Mouse (Mus musculus) lung, postnatal 0 days (tissue): ENCODE data around the gene Yjefn3. TPM values are rescaled to one million over a fixed set of nuclear protein-coding genes. Genes with fewer than 3 reads are reported as not detected.

Experiments
- ATAC-seq: fragments of 200-750 bp; cut with Nextera tagmentation; 2 replicates; pipeline ENCODE4 v1.8.0; 2017; ENCODE audit warnings: moderate library complexity
- DNase-seq: peaks from one replicate; pipeline ENCODE4 v3.0.0-alpha.2; 2016; ENCODE audit warnings: low spot score
- H3K27ac ChIP-seq: fragments of 300-500 bp; sonication (generic); 2 replicates; pipeline ENCODE4 v1.5.1; 2014; ENCODE audit warnings: antibody characterized with exemption, mild to moderate bottlenecking, low read length, mixed read lengths
- H3K27me3 ChIP-seq: fragments of 300-500 bp; sonication (generic); replicated peaks from 2 replicates; pipeline ENCODE4 v1.6.1; 2014; ENCODE audit warnings: low read length, mixed read lengths; ENCODE audit not compliant: insufficient read depth
- H3K36me3 ChIP-seq: fragments of 300-500 bp; sonication (generic); 2 replicates; pipeline ENCODE4 v1.6.1; 2014; ENCODE audit warnings: low read length, mixed read lengths; ENCODE audit not compliant: insufficient read depth
- H3K4me1 ChIP-seq: fragments of 300-500 bp; sonication (generic); 2 replicates; pipeline ENCODE4 v1.6.1; 2014; ENCODE audit warnings: antibody characterized with exemption, low read depth, low read length, mixed read lengths; ENCODE audit not compliant: insufficient read depth
- H3K4me2 ChIP-seq: fragments of 300-500 bp; sonication (generic); replicated peaks from 2 replicates; pipeline ENCODE4 v1.6.1; 2014; ENCODE audit warnings: low read depth, mild to moderate bottlenecking, low read length, moderate library complexity, mixed read lengths
- H3K4me3 ChIP-seq: fragments of 300-500 bp; sonication (generic); 2 replicates; pipeline ENCODE4 v1.5.1; 2014; ENCODE audit warnings: low read depth, low read length
- H3K9ac ChIP-seq: fragments of 300-500 bp; sonication (generic); replicated peaks from 2 replicates; pipeline ENCODE4 v1.6.1; 2014; ENCODE audit warnings: low read depth, mild to moderate bottlenecking
- H3K9me3 ChIP-seq: fragments of 300-500 bp; sonication (generic); 2 replicates; pipeline ENCODE4 v1.6.1; 2016; ENCODE audit warnings: low read length, mixed read lengths
- CTCF ChIP-seq: IDR thresholded peaks from 2 replicates; pipeline ENCODE4 v1.5.1; 2016; ENCODE audit warnings: antibody characterized with exemption, mild to moderate bottlenecking
- EP300 ChIP-seq: IDR thresholded peaks from 2 replicates; pipeline ENCODE4 v1.6.1; 2016; ENCODE audit warnings: antibody characterized with exemption, mild to moderate bottlenecking, control low read depth
- WGBS: fragments of 180-500 bp; shearing (Covaris S2); extraction: QIAGEN DNeasy Blood & Tissue Kit; methylation state at CpG from one replicate; pipeline ENCODE4 v1.1.7; 2014; 5-methylcytosine and 5-hydroxymethylcytosine counted together
- polyA plus RNA-seq: library from polyadenylated mRNA; unstranded; fragments of >200 nt; fragmentation: Nextera tagmentation; extraction: Ambion mirVana; gene quantifications from 2 replicates; pipeline ENCODE4 v1.2.1, GENCODE M21; 2015

Gene Yjefn3
- polyA plus RNA-seq, 1 experiment from 2014 or later = 2.1 TPM

DNA sequence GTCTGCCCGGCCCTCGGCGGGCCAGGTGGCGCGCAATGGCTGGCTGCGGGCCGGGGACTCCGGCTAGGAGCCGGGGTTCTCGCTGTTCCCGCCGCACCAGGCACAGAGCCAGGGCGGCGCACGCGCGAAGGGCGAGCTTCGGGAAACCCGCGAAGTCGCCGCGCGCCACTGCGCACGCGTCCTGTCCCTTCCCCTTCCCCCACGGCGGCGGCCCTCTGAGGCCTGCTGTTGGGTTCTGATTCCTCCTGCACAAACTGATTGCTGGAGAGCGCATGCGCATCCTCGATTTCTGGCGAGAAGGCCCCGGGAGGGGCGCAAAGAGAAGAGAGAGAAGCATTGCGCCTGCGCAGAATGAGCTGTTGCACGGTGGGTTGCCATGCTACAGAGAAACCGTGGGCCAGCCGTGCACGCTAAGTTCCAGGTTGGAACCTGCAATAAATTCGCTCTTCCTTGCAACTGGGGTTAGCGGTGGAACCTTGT is 591 bp upstream of the Yjefn3 start:
- Histone ChIP-seq H3K27me3 (no peaks in the 10 kb centered on the region), H3K9me3 (no peaks in the 10 kb centered on the region), H3K4me3 (peak overlapping the region; percentile 74), H3K4me1 (peaks cover 16% of the 10 kb centered on the region), H3K9ac (peak overlapping the region; percentile 41), H3K4me2 (peak overlapping the region; percentile 88), H3K27ac (peak overlapping the region; percentile 71), H3K36me3 (peaks cover 5% of the 10 kb centered on the region; the same call in 1 of the 2 replicates)
- ATAC-seq (peak; percentile 91), DNase-seq (peak; percentile 100)
- WGBS = 1% methylated on average over 30 of the region's 45 CpGs
- TF ChIP-seq EP300 (no peak), CTCF (peak; percentile 23; the same call in 1 of the 2 replicates)

DNA sequence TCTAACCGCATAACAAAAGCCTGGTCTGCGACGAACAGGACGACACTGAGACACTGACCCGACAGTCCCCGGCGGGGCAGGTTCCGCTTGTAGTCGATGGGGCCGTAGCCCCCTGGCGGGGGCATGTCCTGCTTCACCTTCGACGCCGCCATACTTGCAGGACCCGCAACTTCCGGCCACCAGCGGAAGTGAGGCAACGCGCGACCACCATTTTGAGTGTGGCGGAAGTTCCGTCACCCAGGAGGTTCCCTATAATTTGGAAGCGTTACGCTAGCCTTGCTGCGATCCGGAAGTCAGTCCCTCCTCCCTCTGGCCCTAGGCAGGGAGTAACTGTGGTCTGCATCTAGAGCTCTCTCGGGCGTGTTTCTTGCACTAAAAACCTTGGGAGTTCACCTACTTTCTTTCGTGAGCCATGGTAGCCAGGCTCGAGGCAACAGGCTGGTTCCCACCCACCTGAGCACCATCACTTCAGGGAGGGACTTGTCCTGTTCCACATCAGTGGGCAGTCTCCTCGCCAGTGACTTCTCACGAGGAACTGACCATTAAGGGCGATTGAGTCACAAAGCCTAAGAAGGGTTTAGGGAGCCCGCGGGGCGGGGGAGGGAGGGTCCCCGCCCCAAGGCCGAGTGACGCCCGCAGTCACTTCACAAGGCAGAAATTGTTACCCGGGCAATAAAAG is 889 bp downstream of the Yjefn3 start:
- DNase-seq (peak; percentile 97), ATAC-seq (peak; percentile 78)
- TF ChIP-seq CTCF (peak; percentile 75), EP300 (peak; percentile 43; the same call in 1 of the 2 replicates)
- Histone ChIP-seq H3K9me3 (no peaks in the 10 kb centered on the region), H3K36me3 (no peaks in the 10 kb centered on the region), H3K4me1 (peaks cover 16% of the 10 kb centered on the region), H3K27ac (peak overlapping the region; percentile 71), H3K27me3 (no peaks in the 10 kb centered on the region), H3K9ac (peak overlapping the region; percentile 63), H3K4me3 (peak overlapping the region; percentile 74), H3K4me2 (peak overlapping the region; percentile 88)
- 1% methylated on average over 41 of the region's 41 CpGs for WGBS

DNA sequence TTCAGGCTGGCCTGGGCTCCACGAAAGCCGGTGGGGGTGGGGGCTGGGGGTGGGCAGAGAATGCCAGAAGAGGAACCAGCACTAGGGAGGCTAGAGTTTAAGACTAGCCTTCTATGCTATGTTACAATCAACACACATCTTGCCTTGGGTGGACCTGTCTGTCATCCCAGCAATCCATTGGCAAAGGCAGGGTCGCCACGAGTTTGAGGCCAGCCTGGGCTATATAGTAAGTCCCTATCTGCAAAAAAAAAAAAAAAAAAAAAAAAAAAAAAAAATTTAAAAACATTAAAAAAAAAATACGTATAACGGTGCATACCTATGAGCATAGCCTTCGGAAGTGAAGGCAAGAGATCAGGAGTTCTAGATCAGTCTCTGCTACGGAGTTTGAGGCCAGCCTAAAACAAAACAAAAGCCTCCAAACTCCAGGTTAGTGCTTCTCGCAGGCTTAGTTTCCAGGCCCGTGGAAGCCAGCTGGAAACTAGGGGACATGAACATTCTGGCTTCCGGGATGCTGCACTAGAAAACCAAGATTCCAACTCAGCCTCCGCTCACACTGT is 1.5 kb downstream of the Yjefn3 start:
- Histone ChIP-seq H3K27me3 (no peaks in the 10 kb centered on the region), H3K27ac (peak overlapping the region; percentile 71), H3K4me3 (peak overlapping the region; percentile 74), H3K4me1 (peaks cover 16% of the 10 kb centered on the region), H3K36me3 (no peaks in the 10 kb centered on the region), H3K4me2 (peak overlapping the region; percentile 88), H3K9ac (peak overlapping the region; percentile 63), H3K9me3 (no peaks in the 10 kb centered on the region)
- 12% methylated on average over 12 of the region's 12 CpGs for WGBS
- DNase-seq = no peak
- TF ChIP-seq CTCF (no peak), EP300 (no peak)
- no peak for ATAC-seq

DNA sequence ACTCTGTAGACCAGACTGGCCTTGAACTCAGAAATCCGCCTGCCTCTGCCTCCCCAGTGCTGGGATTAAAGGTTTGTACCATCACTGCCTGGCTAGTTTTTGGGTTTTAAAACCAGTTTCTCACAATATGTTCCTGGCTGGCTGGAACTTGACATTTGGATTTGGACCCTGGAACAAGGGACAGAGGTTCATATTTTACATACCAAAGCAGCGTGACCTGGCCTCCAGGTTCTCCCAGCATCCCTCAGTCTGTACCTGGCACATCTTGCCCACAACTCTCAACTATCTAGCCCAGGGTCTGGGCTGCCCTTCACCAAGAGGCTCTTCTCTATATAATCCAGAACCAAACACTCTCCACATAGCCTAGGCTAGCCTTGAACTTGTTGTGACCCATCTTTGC is 2.6 kb downstream of the Yjefn3 start:
- no peaks in the 10 kb centered on the region for H3K9me3 ChIP-seq
- H3K27ac ChIP-seq = no peak overlapping the region
- DNase-seq = no peak
- ATAC-seq = no peak
- no peaks in the 10 kb centered on the region for H3K27me3 ChIP-seq
- H3K36me3 ChIP-seq = no peaks in the 10 kb centered on the region
- H3K4me2 ChIP-seq = no peak overlapping the region
- TF ChIP-seq CTCF (no peak), EP300 (no peak)
- no peak overlapping the region for H3K4me3 ChIP-seq
- WGBS = 94% methylated on average over 2 of the region's 2 CpGs
- peaks cover 16% of the 10 kb centered on the region for H3K4me1 ChIP-seq
- no peak overlapping the region for H3K9ac ChIP-seq

DNA sequence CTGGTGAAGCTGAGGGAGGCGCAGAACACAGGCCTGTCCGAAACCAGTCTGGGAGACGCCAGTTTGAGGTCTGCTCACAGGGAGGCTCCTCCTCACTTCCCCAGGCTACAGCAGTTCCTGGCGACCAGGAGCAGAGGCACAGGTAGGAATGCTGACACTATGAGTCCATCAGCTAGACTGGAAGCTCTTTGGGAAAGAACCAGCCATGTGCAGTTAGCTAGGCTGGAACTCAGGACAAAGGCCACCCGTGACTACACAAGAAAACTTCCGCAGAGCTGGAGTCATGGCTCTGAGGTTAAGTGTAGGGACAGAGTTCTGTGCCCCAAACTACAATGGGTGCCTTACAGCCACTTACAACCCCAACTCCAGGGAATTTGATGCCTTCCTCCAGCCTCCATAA is 4.7 kb downstream of the Yjefn3 start:
- no peak for ATAC-seq
- peaks cover 13% of the 10 kb centered on the region; the same call in 1 of the 2 replicates for H3K4me1 ChIP-seq

DNA sequence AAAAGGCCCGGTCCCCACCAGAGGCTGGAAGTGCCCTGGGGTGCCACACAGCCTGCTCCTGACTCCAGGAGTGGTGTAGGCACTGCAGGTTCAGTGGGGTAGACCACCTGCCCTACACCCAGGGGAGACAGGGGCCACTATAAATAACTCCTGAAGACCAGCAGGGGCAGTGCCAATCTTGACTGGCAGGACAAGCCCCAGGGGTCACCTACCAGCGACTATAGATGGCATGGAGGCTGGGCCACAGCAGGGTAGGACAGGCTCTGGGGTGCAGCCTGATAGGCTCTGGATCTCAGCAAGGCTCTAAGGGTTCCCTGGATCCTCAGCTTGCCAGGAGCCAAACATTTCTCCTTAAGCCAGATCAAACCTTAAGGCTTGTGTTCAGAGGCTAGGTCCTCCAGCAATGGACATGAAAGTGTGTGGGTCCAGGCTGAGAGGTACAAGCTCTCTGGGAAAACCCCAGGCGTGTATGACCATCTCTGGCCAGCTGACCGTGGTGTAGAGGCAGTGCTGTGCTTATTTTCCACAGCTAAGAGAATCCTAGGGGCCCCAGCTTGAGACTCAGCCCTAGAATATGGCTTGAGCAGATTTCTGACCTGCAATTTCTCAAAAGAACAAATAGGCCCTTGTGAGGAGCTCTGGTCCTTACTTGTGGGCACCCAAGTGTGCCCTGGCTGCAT is 6.6 kb downstream of the Yjefn3 start:
- no peak overlapping the region for H3K4me3 ChIP-seq
- no peaks in the 10 kb centered on the region for H3K9me3 ChIP-seq
- H3K4me2 ChIP-seq = no peak overlapping the region
- H3K27me3 ChIP-seq = no peaks in the 10 kb centered on the region
- no peaks in the 10 kb centered on the region for H3K36me3 ChIP-seq
- ATAC-seq (no peak), DNase-seq (no peak)
- no peak overlapping the region for H3K27ac ChIP-seq
- no peak overlapping the region for H3K9ac ChIP-seq
- TF ChIP-seq EP300 = no peak
- TF ChIP-seq CTCF = no peak
- peaks cover 7% of the 10 kb centered on the region; the same call in 1 of the 2 replicates for H3K4me1 ChIP-seq
- WGBS = 72% methylated on average over 4 of the region's 4 CpGs

More for the DNA sequence above, 4.7 kb downstream of the Yjefn3 start:
- 85% methylated on average over 6 of the region's 6 CpGs for WGBS
- DNase-seq = no peak
- TF ChIP-seq CTCF (no peak), EP300 (no peak)
- H3K4me3 ChIP-seq = no peak overlapping the region
- H3K36me3 ChIP-seq = no peaks in the 10 kb centered on the region
- H3K4me2 ChIP-seq = no peak overlapping the region
- no peak overlapping the region for H3K27ac ChIP-seq
- H3K9me3 ChIP-seq = no peaks in the 10 kb centered on the region
- no peaks in the 10 kb centered on the region for H3K27me3 ChIP-seq
- no peak overlapping the region for H3K9ac ChIP-seq
